Mouse (Mus musculus) spleen, postnatal 4 days (tissue): ENCODE measurements at regions not wholly inside any gene's neighbourhood (a gene's known extent, or its start where the extent isn't known, plus 50 kb on each side); places are given as distances from the start of the nearest gene placed in this dataset.

ENCODE experiments used
- DNase-seq, 2 experiments: peaks; one replicate each; pipeline ENCODE4 v3.0.0; 2022; ENCODE audit warnings: low spot score in 2 of 2

DNA sequence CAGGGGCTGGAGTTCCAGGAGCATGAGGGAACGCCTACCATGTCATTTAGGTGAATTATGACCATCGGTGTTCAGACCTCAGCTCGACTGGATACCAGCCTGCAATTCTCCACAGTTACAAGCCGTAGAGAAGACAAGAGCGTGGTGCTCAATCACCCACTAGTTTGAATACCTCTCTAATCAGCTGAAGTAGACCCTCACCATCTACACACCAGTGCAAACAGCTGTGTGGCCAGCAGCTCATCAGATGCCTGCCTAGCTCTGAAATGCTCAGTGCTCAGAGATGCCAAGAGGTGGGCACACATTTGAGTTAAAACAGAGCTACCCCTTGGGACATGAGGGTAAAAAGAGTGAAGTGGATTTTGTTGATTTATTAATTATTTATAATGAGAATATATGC, 660.2 kb downstream of the Magi1 start:
- no peak for DNase-seq

DNA sequence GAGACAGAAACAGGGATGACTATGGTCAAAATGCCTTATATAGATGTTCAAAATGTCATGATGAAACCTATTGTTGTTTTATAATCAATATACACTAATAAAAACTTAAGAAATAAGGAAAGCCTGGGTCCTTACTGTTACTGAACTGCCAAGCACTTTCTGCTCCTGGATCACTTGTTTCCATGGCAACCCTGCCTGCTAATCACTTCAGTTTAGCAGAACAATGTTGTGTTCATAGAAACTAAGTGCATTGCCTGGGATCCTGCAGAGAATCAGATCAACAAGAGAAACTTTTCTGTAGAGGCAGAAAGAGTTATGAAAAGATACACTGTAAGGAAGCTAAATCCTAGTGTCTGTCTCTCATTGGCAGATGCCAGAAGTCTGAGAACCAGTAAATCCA, 666.8 kb downstream of the Magi1 start:
- no peak for DNase-seq

GRCm38 (mm10) chr6:93600376-93600775, 657.1 kb upstream of the Adamts9 start:
- DNase-seq, result no peak

GRCm38 (mm10) chr6:93599371-93599770, 656.1 kb upstream of the Adamts9 start:
- no peak for DNase-seq

GRCm38 (mm10) chr6:93589935-93590334, 646.6 kb upstream of the Adamts9 start:
- DNase-seq, result no peak

- DNase-seq, result no peak
Measured at GRCm38 (mm10) chr6:93586871-93587270, 643.6 kb upstream of the Adamts9 start.

- no peak for DNase-seq
Measured at GRCm38 (mm10) chr6:93581141-93581540, 637.8 kb upstream of the Adamts9 start.

DNA sequence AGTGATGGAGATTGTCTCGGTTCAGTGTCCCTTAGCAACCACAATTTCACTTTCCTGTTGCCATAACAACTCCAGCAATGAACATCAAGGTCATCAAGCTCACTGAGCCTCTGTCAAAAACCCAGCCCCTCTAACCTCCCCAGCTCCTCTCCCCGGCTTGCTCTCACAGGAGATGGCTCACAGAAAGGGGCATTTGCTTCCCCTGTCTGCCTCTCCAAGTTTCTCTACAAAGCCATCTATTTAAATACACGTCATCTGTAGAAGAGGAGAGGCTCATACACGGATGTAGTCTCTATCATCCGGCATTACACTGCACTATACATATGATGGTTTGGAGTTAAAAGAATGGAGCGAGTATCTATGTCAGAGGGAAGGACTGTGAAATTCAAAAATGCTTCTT, 637.4 kb upstream of the Adamts9 start:
- no peak for DNase-seq

- DNase-seq, result no peak
Measured at GRCm38 (mm10) chr6:93575249-93575648, 632.0 kb upstream of the Adamts9 start.

DNA sequence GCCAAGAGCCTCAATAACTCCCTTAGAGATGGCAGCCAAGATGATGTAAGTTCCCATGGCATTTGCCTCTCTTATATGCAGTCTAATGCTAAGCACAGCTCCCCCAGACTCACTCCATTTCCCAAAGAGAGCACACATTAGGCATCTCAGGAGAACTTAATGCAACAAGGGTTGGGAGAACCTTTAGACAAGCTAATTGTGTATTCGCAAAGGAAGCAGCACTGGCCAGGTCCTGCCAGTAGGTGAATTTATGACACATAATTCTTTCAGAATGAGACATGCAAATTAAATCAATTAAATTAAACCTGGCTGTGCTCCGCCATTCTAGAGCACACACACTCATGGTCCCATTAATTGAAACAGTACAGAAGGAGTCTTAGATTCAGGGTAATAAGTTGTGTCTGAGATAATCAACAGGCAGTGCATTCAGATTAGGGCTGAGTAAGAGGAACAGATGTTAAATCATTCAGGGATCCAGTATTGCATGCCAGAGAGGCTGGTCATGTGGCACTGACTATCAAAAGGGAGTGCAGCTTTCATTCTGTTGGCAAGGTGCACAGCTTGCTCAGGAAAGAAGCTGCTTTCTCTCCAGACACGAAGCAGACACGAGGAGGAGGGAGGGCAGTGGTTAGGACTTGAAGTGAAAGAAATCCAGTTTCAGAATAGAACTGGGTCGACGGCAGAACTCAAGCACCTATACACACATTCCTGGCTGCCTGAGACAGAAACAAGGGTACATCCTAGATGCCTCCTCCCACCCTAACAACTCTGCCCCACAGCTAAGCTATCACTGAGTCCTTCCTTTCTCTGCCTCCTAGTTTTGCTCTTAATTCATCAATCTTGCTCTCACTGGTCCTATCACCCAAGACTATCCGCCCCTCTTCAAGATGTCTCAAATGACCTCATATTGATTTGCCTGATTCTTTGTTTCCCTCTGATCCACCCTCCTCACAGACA, 630.7 kb upstream of the Adamts9 start:
- no peak for DNase-seq

GRCm38 (mm10) chr6:93569866-93570265, 626.6 kb upstream of the Adamts9 start:
- DNase-seq, result no peak

DNA sequence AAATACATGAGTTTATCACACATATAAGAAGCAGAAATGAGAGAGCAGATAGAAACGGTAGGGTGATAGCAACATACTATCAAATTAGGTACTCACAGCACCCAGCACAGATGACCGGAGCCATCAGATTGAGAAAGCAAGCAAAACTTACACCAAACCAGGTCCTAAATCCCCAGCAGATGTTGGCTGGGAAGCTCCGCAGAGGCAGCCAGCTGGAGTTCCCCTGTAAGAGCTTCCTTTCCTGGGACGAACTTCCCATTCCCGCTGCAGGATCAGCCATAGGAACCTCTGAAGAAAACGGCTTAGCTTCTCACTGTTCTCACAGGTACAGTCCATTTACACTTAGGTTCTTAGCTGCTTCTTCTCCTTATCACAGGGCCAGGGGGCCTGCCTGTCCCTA, 625.9 kb upstream of the Adamts9 start:
- DNase-seq, result no peak

DNA sequence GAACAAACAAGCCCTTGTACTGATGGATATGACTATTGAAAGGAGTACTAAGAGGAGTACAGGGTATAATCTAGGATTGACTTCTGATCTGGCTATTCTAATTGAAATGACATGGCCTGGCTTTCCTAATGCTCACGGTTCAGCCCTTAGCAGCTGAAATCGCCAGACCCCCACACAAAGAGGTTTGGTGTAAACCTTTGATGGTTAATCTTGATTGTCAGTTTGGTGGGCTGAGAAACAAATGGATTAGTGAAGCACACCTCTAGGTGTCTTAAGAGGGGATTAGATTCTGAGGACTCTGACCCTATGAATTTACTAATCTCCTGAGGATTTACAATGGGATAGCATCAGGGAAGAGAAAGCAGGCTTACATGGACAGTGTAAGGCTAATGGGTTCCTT, 623.4 kb upstream of the Adamts9 start:
- no peak for DNase-seq

- no peak for DNase-seq
Measured at GRCm38 (mm10) chr6:93548311-93548710, 605.0 kb upstream of the Adamts9 start.

DNA sequence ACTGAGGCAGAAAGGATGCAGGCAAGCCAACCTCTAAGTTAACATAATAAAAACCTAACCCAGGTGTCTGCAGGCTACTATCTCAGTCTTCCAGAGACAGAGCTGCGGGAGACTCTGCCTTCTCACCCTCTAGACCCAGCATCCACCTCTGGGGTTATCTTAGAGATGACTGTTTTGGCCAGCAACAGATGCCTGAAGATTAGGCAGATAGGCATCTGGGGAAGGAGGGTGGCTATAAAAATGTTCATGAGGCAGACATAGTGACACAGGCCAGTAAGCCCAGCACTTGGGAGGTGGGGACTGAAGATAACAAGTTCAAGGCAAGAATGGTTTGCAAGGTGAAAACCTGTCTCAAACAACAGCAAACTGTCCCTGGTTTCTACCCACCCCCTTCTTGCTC, 601.0 kb upstream of the Adamts9 start:
- no peak for DNase-seq

- DNase-seq, result no peak
Measured at GRCm38 (mm10) chr6:93543354-93544129, 600.2 kb upstream of the Adamts9 start.

- no peak for DNase-seq
Measured at GRCm38 (mm10) chr6:93539583-93539982, 596.3 kb upstream of the Adamts9 start.

GRCm38 (mm10) chr6:93539171-93539570, 595.9 kb upstream of the Adamts9 start:
- DNase-seq, result no peak

GRCm38 (mm10) chr6:93537971-93538370, 594.7 kb upstream of the Adamts9 start:
- no peak for DNase-seq

- no peak for DNase-seq
Measured at GRCm38 (mm10) chr6:93537126-93537525, 593.8 kb upstream of the Adamts9 start.

GRCm38 (mm10) chr6:93513818-93514217, 570.5 kb upstream of the Adamts9 start:
- DNase-seq, result no peak

DNA sequence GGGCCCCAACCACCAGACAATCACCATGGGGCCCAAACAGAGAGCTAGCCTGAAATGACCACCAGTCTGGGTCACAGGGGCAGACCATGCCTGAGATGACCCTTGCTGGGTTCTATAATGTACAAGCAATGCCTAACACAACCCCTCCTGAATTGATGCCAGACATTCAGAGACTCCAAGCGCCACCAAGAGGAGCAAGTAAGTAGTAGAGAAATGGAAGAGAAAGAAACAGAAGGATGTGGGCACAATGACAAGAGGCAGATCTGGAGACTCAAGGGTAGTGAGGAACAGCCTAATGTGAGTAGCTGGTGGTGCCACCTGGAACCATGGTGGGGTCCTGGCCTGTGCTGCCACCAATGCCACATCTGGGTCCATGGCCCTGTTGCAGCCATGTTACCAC, 566.6 kb upstream of the Adamts9 start:
- DNase-seq, result no peak

- DNase-seq, result no peak
Measured at GRCm38 (mm10) chr6:93497824-93498223, 554.5 kb upstream of the Adamts9 start.
